Mouse (Mus musculus) lung, embryonic 16.5 days (tissue): ENCODE data around the gene Trim7. TPM values are rescaled to one million over a fixed set of nuclear protein-coding genes. Genes with fewer than 3 reads are reported as not detected.
"Not testable (repeated sequence)": the region's sequence is repeated elsewhere in the genome, so short reads cannot be mapped to it uniquely, and the experiment has no call there.

Experiments used
- ATAC-seq: fragments of 200-750 bp; cut with Nextera tagmentation; 2 replicates; pipeline ENCODE4 v1.8.0; 2017; ENCODE audit warnings: low read depth, mild to moderate bottlenecking, moderate library complexity
- H3K27ac ChIP-seq: fragments of 300-500 bp; sonication (generic); 2 replicates; pipeline ENCODE4 v1.5.1; 2014; ENCODE audit warnings: mild to moderate bottlenecking, control low read depth, low read length
- H3K27me3 ChIP-seq: fragments of 300-500 bp; sonication (generic); 2 replicates; pipeline ENCODE4 v1.6.1; 2014; ENCODE audit warnings: low read depth, low read length, mixed read lengths; ENCODE audit not compliant: control insufficient read depth, insufficient read depth
- H3K36me3 ChIP-seq: fragments of 300-500 bp; sonication (generic); 2 replicates; pipeline ENCODE4 v1.6.1; 2014; ENCODE audit warnings: low read length; ENCODE audit not compliant: control insufficient read depth, insufficient read depth
- H3K4me1 ChIP-seq: fragments of 300-500 bp; sonication (generic); replicated peaks from 2 replicates; pipeline ENCODE4 v1.6.1; 2014; ENCODE audit warnings: low read length, mixed read lengths; ENCODE audit not compliant: control insufficient read depth, insufficient read depth
- H3K4me2 ChIP-seq: fragments of 300-500 bp; sonication (generic); 2 replicates; pipeline ENCODE4 v1.6.1; 2014; ENCODE audit warnings: low read depth, low read length, control low read depth
- H3K4me3 ChIP-seq: fragments of 300-500 bp; sonication (generic); 2 replicates; pipeline ENCODE4 v1.5.1; 2014; ENCODE audit warnings: mild to moderate bottlenecking, low read length, control low read depth
- H3K9ac ChIP-seq: fragments of 300-500 bp; sonication (generic); 2 replicates; pipeline ENCODE4 v1.6.1; 2014; ENCODE audit warnings: low read length, control low read depth
- H3K9me3 ChIP-seq: fragments of 300-500 bp; sonication (generic); 2 replicates; pipeline ENCODE4 v1.6.1; 2016; ENCODE audit warnings: low read length; ENCODE audit not compliant: control insufficient read depth
- WGBS: fragments of 180-500 bp; shearing (Covaris S2); extraction: QIAGEN DNeasy Blood & Tissue Kit; methylation state at CpG from one replicate; pipeline ENCODE4 v1.1.7; 2014; 5-methylcytosine and 5-hydroxymethylcytosine counted together
- polyA plus RNA-seq: library from polyadenylated mRNA; unstranded; fragments of >200 nt; fragmentation: Nextera tagmentation; extraction: Ambion mirVana; gene quantifications from 2 replicates; pipeline ENCODE4 v1.2.1, GENCODE M21; 2015

Trim7 gene
- polyA plus RNA-seq, 1 experiment from 2014 or later, result 0.51 TPM

- ATAC-seq, result no peak
- 71% methylated on average over 5 of the region's 5 CpGs for WGBS
Observed at GRCm38 (mm10) chr11:48841213-48841612, 15.3 kb downstream of the Trim7 start.

GRCm38 (mm10) chr11:48842378-48842792 lies 16.4 kb downstream of the Trim7 start:
- H3K9me3 ChIP-seq, result no peaks in the 10 kb centered on the region
- no peak overlapping the region for H3K27ac ChIP-seq
- no peaks in the 10 kb centered on the region for H3K27me3 ChIP-seq
- no peaks in the 10 kb centered on the region for H3K36me3 ChIP-seq
- WGBS, result 66% methylated on average over 4 of the region's 4 CpGs
- no peak overlapping the region for H3K9ac ChIP-seq
- H3K4me2 ChIP-seq, result no peak overlapping the region
- no peak for ATAC-seq
- peaks cover 6% of the 10 kb centered on the region for H3K4me1 ChIP-seq
- no peak overlapping the region for H3K4me3 ChIP-seq

More at GRCm38 (mm10) chr11:48841213-48841612, 15.3 kb downstream of the Trim7 start:
- peaks cover 8% of the 10 kb centered on the region for H3K4me1 ChIP-seq
- no peak overlapping the region for H3K9ac ChIP-seq
- H3K4me2 ChIP-seq, result no peak overlapping the region
- H3K27ac ChIP-seq, result no peak overlapping the region
- H3K27me3 ChIP-seq, result no peaks in the 10 kb centered on the region
- no peaks in the 10 kb centered on the region for H3K9me3 ChIP-seq
- H3K4me3 ChIP-seq, result no peak overlapping the region
- H3K36me3 ChIP-seq, result no peaks in the 10 kb centered on the region

- H3K4me1 ChIP-seq, result peaks cover 5% of the 10 kb centered on the region
- H3K9ac ChIP-seq, result no peak overlapping the region
- ATAC-seq, result no peak
- H3K27me3 ChIP-seq, result no peaks in the 10 kb centered on the region
- 58% methylated on average over 11 of the region's 11 CpGs for WGBS
- H3K36me3 ChIP-seq, result no peaks in the 10 kb centered on the region
- no peak overlapping the region for H3K4me2 ChIP-seq
- no peaks in the 10 kb centered on the region for H3K9me3 ChIP-seq
- H3K4me3 ChIP-seq, result no peak overlapping the region
- no peak overlapping the region for H3K27ac ChIP-seq
Observed at GRCm38 (mm10) chr11:48843202-48843601, 17.3 kb downstream of the Trim7 start.

GRCm38 (mm10) chr11:48844309-48844708 lies 18.4 kb downstream of the Trim7 start:
- 49% methylated on average over 6 of the region's 6 CpGs for WGBS
- Histone ChIP-seq H3K27me3 (no peaks in the 10 kb centered on the region), H3K27ac (no peak overlapping the region), H3K4me3 (no peak overlapping the region), H3K9ac (no peak overlapping the region), H3K4me1 (no peaks in the 10 kb centered on the region), H3K9me3 (no peaks in the 10 kb centered on the region), H3K4me2 (no peak overlapping the region), H3K36me3 (no peaks in the 10 kb centered on the region)
- no peak for ATAC-seq

GRCm38 (mm10) chr11:48845244-48845815 lies 19.4 kb downstream of the Trim7 start:
- H3K27me3 ChIP-seq, result no peaks in the 10 kb centered on the region
- no peaks in the 10 kb centered on the region for H3K36me3 ChIP-seq
- no peak overlapping the region for H3K4me2 ChIP-seq
- no peak overlapping the region for H3K4me3 ChIP-seq
- no peak overlapping the region for H3K27ac ChIP-seq
- no peaks in the 10 kb centered on the region for H3K4me1 ChIP-seq
- no peak for ATAC-seq
- no peaks in the 10 kb centered on the region for H3K9me3 ChIP-seq
- no peak overlapping the region for H3K9ac ChIP-seq
- WGBS, result 19% methylated on average over 13 of the region's 13 CpGs

GRCm38 (mm10) chr11:48846362-48846761 lies 20.4 kb downstream of the Trim7 start:
- not testable (repeated sequence) for H3K27me3 ChIP-seq, H3K36me3 ChIP-seq, ATAC-seq, H3K9ac ChIP-seq, H3K27ac ChIP-seq, H3K4me2 ChIP-seq, H3K4me1 ChIP-seq, H3K9me3 ChIP-seq, H3K4me3 ChIP-seq
- WGBS, result 72% methylated on average over 2 of the region's 2 CpGs

GRCm38 (mm10) chr11:48846881-48847280 lies 20.9 kb downstream of the Trim7 start:
- 0 out of 2 replicates have a peak, but pooled peaks cover 2% of the 10 kb centered on the region for H3K9me3 ChIP-seq
- WGBS, result 57% methylated on average over 5 of the region's 5 CpGs
- no peak for ATAC-seq
- no peak overlapping the region for H3K4me2 ChIP-seq
- H3K4me1 ChIP-seq, result no peaks in the 10 kb centered on the region
- no peaks in the 10 kb centered on the region for H3K27me3 ChIP-seq
- no peaks in the 10 kb centered on the region for H3K36me3 ChIP-seq
- no peak overlapping the region for H3K4me3 ChIP-seq
- H3K9ac ChIP-seq, result no peak overlapping the region
- no peak overlapping the region for H3K27ac ChIP-seq

GRCm38 (mm10) chr11:48850240-48850639 lies 24.3 kb downstream of the Trim7 start:
- Histone ChIP-seq H3K4me3 (no peak overlapping the region), H3K4me1 (peaks cover 11% of the 10 kb centered on the region), H3K27ac (no peak overlapping the region), H3K27me3 (no peaks in the 10 kb centered on the region), H3K4me2 (no peak overlapping the region), H3K9me3 (0 out of 2 replicates have a peak, but pooled peaks cover 2% of the 10 kb centered on the region), H3K36me3 (no peaks in the 10 kb centered on the region), H3K9ac (no peak overlapping the region)
- no peak for ATAC-seq
- 13% methylated on average over 2 of the region's 2 CpGs for WGBS

GRCm38 (mm10) chr11:48851270-48851995 lies 25.5 kb downstream of the Trim7 start:
- Histone ChIP-seq H3K27ac (no peak overlapping the region), H3K9me3 (0 out of 2 replicates have a peak, but pooled peaks cover 2% of the 10 kb centered on the region), H3K27me3 (no peaks in the 10 kb centered on the region), H3K4me2 (no peak overlapping the region), H3K36me3 (no peaks in the 10 kb centered on the region), H3K4me1 (peaks cover 11% of the 10 kb centered on the region), H3K9ac (no peak overlapping the region), H3K4me3 (no peak overlapping the region)
- ATAC-seq, result no peak
- whole genome bisulfite sequencing, result 73% methylated on average over 4 of the region's 4 CpGs
